Mouse (Mus musculus): ENCODE measurements at regions not wholly inside any gene's neighbourhood (a gene's known extent, or its start where the extent isn't known, plus 50 kb on each side); places are given as distances from the start of the nearest gene placed in this dataset.

DNA sequence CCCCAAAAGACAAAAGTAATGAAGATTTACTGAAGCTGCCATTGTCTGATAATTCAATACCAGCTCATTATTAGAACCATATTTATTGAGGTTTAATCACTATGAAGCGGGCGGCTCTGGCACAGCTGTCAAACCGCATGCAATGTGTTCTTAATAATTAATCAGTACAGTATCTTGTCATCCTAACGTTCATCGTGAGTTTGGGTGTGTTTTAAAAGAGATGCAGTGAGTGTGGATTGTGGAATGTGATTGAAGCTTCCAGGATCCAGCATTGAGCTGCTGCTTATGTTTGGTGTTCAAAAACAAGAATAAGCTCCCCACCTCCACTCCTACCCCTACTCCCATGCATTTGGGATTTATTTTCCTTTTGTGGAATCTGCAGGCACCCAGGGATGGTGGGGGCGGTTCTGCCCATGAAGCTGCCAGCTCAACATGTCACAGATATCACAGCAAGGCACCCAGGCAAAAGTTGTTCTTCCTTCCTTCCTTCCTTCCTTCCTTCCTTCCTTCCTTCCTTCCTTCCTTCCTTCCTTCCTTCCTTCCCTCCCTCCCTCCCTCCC is 224.6 kb downstream of the Ttc32 start:
- H3K36me3 ChIP-seq, result no peaks in the 10 kb centered on the region
- no peaks in the 10 kb centered on the region for H3K9me3 ChIP-seq
- no peak overlapping the region for H3K27ac ChIP-seq
- DNase-seq (ENCODE audit: low spot score), result no peak
- H3K4me3 ChIP-seq, result no peak overlapping the region
- H3K27me3 ChIP-seq (ENCODE audit: insufficient read depth, poor library complexity, severe bottlenecking), result no peaks in the 10 kb centered on the region
- peaks cover 7% of the 10 kb centered on the region for H3K4me1 ChIP-seq
- 81% methylated on average over 6 of the region's 6 CpGs for WGBS

DNA sequence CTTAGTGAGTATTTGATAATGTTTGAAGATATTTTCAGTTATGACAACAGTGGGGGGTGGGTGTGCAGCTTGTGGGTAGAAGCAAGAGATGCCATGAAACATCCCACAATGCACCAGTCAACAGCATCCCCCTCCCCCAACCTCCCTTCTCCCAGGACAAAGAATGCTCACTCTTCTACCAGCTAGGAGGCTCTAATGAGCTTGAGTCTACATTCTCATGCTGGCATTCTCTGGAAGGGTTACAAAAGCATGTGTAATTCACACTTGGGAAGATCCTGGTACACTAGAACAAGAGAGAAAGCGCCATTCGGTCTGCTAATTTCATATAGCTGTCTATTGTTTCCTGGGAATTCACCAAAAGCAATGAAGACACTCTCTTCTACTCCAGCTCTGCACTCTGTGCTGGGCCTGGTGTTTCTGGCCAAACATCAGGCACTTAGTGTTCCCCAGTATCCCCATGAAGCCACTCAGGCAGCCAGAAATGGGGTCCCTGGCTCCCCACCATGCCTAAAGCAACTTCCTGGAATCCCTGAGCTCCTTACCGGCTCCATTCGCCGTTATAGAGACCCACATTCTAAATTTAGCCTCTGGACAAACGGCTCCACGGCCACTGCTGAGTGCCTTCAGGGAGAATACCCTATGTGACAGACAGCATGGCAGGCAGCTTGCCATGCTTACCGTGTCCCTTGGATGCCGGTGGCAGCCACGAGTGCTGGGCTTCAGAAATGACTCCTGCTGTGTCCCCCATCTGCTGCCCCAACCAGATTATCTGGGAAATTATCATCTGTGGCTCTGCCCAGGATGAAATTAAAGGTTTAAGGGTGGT is 226.1 kb downstream of the Ttc32 start:
- DNase-seq (ENCODE audit: low spot score), result no peak
- Histone ChIP-seq H3K27ac (peak overlapping the region; percentile 74; the same call in 1 of the 2 replicates), H3K4me1 (peaks cover 7% of the 10 kb centered on the region), H3K36me3 (no peaks in the 10 kb centered on the region), H3K9me3 (no peaks in the 10 kb centered on the region), H3K27me3 (ENCODE audit: insufficient read depth, poor library complexity, severe bottlenecking) (no peaks in the 10 kb centered on the region), H3K4me3 (no peak overlapping the region)
- 47% methylated on average over 10 of the region's 10 CpGs for WGBS

DNA sequence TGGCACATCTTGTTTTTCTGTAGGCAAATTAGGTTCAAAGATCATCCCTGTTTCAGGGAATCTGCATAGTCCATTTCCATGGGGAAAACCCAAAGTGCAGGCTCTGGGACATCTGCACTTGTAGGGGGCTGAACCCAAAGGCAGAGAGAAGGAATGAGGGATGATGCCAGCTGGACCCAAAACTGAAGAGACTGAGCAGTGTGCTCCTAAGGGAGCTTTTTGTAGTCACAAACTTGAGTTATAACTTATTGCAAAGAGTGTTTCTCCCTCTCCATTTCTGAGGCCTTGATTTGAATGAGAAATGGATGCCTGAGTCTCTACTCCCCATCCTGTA is 226.7 kb downstream of the Ttc32 start:
- H3K9me3 ChIP-seq, result no peaks in the 10 kb centered on the region

DNA sequence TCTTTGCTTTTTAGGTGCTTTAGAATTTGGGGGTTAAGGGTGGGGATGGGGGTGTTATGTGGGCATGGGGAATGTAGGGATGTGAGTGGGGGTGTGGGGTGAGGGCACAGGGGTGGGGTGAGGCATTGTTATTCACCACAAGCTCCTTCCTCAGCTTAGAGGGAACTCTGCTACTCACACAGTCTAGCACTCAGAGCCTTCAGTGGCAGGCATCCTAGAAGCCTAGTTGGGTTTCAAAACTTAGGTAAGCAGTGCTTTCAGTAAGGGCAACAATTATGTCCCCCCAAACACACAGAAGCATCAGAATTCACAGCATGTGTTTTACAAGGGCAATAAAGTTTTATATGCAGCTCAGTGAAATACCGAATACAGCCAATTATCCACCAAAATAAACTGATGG is 228.4 kb downstream of the Ttc32 start:
- H3K9me3 ChIP-seq, result no peaks in the 10 kb centered on the region
- H3K4me3 ChIP-seq, result no peak overlapping the region
- H3K36me3 ChIP-seq, result no peaks in the 10 kb centered on the region
- peaks cover 7% of the 10 kb centered on the region for H3K4me1 ChIP-seq
- no peak overlapping the region for H3K27ac ChIP-seq
- 85% methylated on average over 1 of the region's 1 CpGs for WGBS
- no peaks in the 10 kb centered on the region for H3K27me3 ChIP-seq (ENCODE audit: insufficient read depth, poor library complexity, severe bottlenecking)
- no peak for DNase-seq (ENCODE audit: low spot score)

More for the DNA sequence above, 226.7 kb downstream of the Ttc32 start:
- Histone ChIP-seq H3K27ac (no peak overlapping the region; the same call in 1 of the 2 replicates), H3K4me3 (no peak overlapping the region), H3K27me3 (ENCODE audit: insufficient read depth, poor library complexity, severe bottlenecking) (no peaks in the 10 kb centered on the region), H3K4me1 (peaks cover 7% of the 10 kb centered on the region), H3K36me3 (no peaks in the 10 kb centered on the region)
- no peak for DNase-seq (ENCODE audit: low spot score)

- DNase-seq (ENCODE audit: low spot score), result no peak
Measured at GRCm38 (mm10) chr12:9261662-9262061, 231.9 kb downstream of the Ttc32 start.

GRCm38 (mm10) chr12:9266221-9266620 is 236.4 kb downstream of the Ttc32 start:
- WGBS, result 83% methylated on average over 4 of the region's 4 CpGs
- Histone ChIP-seq H3K27me3 (ENCODE audit: insufficient read depth, poor library complexity, severe bottlenecking) (no peaks in the 10 kb centered on the region), H3K27ac (no peak overlapping the region), H3K9me3 (no peaks in the 10 kb centered on the region), H3K4me1 (peaks cover 3% of the 10 kb centered on the region), H3K4me3 (no peak overlapping the region), H3K36me3 (no peaks in the 10 kb centered on the region)
- no peak for DNase-seq (ENCODE audit: low spot score)

More at GRCm38 (mm10) chr12:9261662-9262061, 231.9 kb downstream of the Ttc32 start:
- 63% methylated on average over 6 of the region's 6 CpGs for WGBS
- H3K27ac ChIP-seq, result no peak overlapping the region
- H3K4me3 ChIP-seq, result no peak overlapping the region
- H3K9me3 ChIP-seq, result no peaks in the 10 kb centered on the region
- no peaks in the 10 kb centered on the region for H3K36me3 ChIP-seq
- no peaks in the 10 kb centered on the region for H3K4me1 ChIP-seq
- H3K27me3 ChIP-seq (ENCODE audit: insufficient read depth, poor library complexity, severe bottlenecking), result no peaks in the 10 kb centered on the region

GRCm38 (mm10) chr12:9271484-9271883 is 241.7 kb downstream of the Ttc32 start:
- Histone ChIP-seq H3K9me3 (no peaks in the 10 kb centered on the region), H3K4me3 (no peak overlapping the region), H3K36me3 (no peaks in the 10 kb centered on the region), H3K4me1 (peaks cover 7% of the 10 kb centered on the region), H3K27me3 (ENCODE audit: insufficient read depth, poor library complexity, severe bottlenecking) (no peaks in the 10 kb centered on the region), H3K27ac (no peak overlapping the region)
- DNase-seq (ENCODE audit: low spot score), result no peak
- 78% methylated on average over 2 of the region's 2 CpGs for WGBS

DNA sequence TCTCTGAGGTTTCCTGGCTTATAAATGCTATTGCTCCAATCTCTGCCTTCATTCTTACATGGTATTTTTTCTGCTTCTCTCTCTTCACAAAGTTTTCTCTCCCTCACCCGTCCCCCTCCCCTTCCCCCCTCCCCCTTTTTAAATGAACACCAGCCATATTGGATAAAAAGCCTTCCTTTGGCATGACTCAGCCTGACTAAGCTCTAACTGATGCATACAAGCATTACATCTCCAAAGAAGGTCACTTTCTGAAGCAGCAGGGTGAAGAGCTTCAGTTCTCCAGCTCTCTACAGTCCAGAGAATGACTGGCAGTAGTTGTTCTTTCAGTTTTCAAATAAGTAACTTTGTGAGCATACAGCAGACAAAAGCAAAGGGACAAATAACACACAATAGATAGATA is 244.4 kb downstream of the Ttc32 start:
- no peaks in the 10 kb centered on the region for H3K9me3 ChIP-seq
- no peak overlapping the region for H3K27ac ChIP-seq
- no peaks in the 10 kb centered on the region for H3K36me3 ChIP-seq
- WGBS, result 68% methylated on average over 1 of the region's 1 CpGs
- no peak overlapping the region for H3K4me3 ChIP-seq
- H3K27me3 ChIP-seq (ENCODE audit: insufficient read depth, poor library complexity, severe bottlenecking), result no peaks in the 10 kb centered on the region
- H3K4me1 ChIP-seq, result peaks cover 7% of the 10 kb centered on the region
- no peak for DNase-seq (ENCODE audit: low spot score)

GRCm38 (mm10) chr12:9275697-9276096 is 245.9 kb downstream of the Ttc32 start:
- no peak overlapping the region for H3K4me3 ChIP-seq

GRCm38 (mm10) chr12:9278735-9279134 is 248.9 kb downstream of the Ttc32 start:
- Histone ChIP-seq H3K9me3 (no peaks in the 10 kb centered on the region), H3K4me1 (no peaks in the 10 kb centered on the region), H3K27ac (no peak overlapping the region), H3K27me3 (ENCODE audit: insufficient read depth, poor library complexity, severe bottlenecking) (no peaks in the 10 kb centered on the region), H3K36me3 (no peaks in the 10 kb centered on the region), H3K4me3 (no peak overlapping the region)
- DNase-seq (ENCODE audit: low spot score), result no peak
- 28% methylated on average over 5 of the region's 5 CpGs for WGBS

More at GRCm38 (mm10) chr12:9275697-9276096, 245.9 kb downstream of the Ttc32 start:
- Histone ChIP-seq H3K27ac (no peak overlapping the region), H3K4me1 (peaks cover 7% of the 10 kb centered on the region), H3K9me3 (no peaks in the 10 kb centered on the region), H3K36me3 (no peaks in the 10 kb centered on the region), H3K27me3 (ENCODE audit: insufficient read depth, poor library complexity, severe bottlenecking) (no peaks in the 10 kb centered on the region)
- 89% methylated on average over 7 of the region's 7 CpGs for WGBS
- no peak for DNase-seq (ENCODE audit: low spot score)

DNA sequence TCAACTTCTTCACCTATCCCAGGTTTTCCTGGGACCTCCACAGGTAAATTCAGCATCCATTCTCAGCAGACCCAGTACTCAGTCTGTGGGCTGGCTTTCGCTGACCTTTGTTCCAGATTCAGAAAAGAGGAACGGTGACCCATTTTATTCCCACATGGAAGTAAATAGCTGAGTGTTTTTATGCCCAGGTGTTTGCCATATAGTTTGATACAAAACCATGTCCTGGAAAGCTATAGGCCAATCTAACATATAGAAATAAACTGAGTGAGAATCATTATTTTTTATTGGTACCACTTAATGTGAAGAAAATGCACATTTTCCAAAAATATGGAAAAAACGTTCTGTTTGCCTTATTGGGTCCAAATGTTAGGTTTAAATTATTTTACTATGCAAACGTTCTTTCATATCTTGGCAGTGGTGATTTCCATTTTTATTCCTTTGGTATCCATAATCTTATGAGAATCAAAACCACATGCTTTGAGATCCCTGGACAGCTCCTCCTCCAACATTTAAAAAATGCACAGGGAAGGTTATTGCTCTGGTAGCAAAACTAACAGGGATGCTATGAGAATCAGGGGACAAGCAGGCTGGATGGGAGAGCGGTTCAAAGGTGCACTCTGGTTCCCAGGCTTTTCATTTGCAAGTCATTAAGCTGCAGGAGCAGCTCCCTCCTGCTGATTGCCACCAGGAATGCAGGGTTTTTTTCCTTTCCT is 250.3 kb downstream of the Ttc32 start:
- DNase-seq (ENCODE audit: low spot score), result no peak
- Histone ChIP-seq H3K4me3 (no peak overlapping the region), H3K36me3 (no peaks in the 10 kb centered on the region), H3K4me1 (no peaks in the 10 kb centered on the region), H3K27ac (no peak overlapping the region), H3K9me3 (no peaks in the 10 kb centered on the region), H3K27me3 (ENCODE audit: insufficient read depth, poor library complexity, severe bottlenecking) (no peaks in the 10 kb centered on the region)
- WGBS, result 50% methylated on average over 5 of the region's 5 CpGs

- Histone ChIP-seq H3K4me1 (no peaks in the 10 kb centered on the region), H3K9me3 (no peaks in the 10 kb centered on the region), H3K4me3 (no peak overlapping the region), H3K27ac (no peak overlapping the region), H3K36me3 (no peaks in the 10 kb centered on the region), H3K27me3 (ENCODE audit: insufficient read depth, poor library complexity, severe bottlenecking) (no peaks in the 10 kb centered on the region)
- WGBS, result 81% methylated on average over 2 of the region's 2 CpGs
- DNase-seq (ENCODE audit: low spot score), result no peak
Measured at GRCm38 (mm10) chr12:9287271-9287670, 257.5 kb downstream of the Ttc32 start.

DNA sequence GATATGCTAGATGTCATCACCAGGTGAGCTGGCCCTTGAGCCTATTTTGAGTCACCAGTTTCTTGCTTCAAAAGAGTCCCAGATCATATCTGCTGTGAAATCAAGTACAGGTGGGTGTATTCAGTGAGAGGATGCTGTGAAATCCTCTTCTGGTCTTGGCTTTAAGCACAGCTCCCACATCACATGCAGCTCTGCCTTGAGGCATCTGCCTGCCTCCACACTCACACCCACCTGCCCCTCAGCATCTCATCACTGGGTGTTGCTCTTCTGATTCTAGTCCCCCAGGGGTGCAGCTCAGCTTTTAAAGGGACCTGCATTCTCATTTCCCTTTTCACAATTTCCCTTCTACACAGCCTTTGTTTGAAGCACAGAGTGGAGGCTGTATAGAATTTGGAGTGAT is 262.9 kb downstream of the Ttc32 start:
- Histone ChIP-seq H3K4me3 (no peak overlapping the region), H3K27me3 (ENCODE audit: insufficient read depth, poor library complexity, severe bottlenecking) (no peaks in the 10 kb centered on the region), H3K27ac (no peak overlapping the region), H3K36me3 (no peaks in the 10 kb centered on the region), H3K4me1 (no peaks in the 10 kb centered on the region), H3K9me3 (no peaks in the 10 kb centered on the region)
- DNase-seq (ENCODE audit: low spot score), result no peak
